Mouse (Mus musculus) urinary bladder, adult 18-20 months (tissue): Measurements from ENCODE around the gene Nid2.
A peak's percentile ranks its signal among the peaks of the same experiment; 100 is the strongest.

Source experiments
- DNase-seq, 2 experiments: peaks; one replicate each; pipeline ENCODE4 v3.0.0; 2022; ENCODE audit warnings: low spot score in 2 of 2, mixed read lengths in 2 of 2

Gene Nid2

DNA sequence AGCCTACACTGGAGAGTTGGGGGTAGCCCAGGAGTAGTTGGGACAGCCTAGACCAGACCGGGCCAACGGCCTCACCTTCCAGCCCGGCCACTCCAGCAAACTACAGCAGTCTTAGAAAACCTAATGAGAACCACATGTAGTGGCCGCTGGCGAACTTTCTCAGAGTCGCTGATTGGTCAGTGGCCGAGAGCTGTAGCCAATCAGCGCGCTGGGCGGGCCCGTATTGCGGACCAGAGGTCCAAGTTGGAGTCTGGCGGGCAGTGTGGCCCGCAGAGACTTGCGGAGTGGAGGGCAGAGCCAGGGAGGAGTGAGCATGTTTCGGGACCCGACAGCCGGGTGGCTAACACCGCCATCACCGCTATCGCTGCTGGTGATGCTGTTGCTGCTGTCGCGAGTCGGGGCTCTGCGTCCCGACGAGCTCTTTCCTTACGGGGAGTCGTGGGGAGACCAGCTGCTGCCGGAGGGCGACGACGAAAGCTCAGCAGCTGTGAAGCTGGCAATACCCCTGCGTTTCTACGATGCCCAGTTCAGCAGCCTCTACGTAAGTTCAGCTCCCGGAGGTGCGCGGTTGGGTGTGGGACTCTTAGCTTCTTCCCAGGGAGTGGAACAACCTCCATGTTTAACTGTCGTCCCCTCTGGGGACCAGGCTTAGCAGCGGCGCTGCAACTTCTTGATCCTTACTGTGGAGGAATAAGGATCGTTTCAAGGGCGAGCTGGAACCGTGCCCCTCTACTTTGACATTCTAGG is at the start of gene Nid2:
Nid2 (plus strand) TSS at position 241 of the 747 bp plus-strand sequence.
- DNase-seq: peak; percentile 67 to 80

- DNase-seq: no peak
Observed at GRCm38 (mm10) chr14:19701546-19701945, 49.5 kb upstream of the Nid2 start.

DNA sequence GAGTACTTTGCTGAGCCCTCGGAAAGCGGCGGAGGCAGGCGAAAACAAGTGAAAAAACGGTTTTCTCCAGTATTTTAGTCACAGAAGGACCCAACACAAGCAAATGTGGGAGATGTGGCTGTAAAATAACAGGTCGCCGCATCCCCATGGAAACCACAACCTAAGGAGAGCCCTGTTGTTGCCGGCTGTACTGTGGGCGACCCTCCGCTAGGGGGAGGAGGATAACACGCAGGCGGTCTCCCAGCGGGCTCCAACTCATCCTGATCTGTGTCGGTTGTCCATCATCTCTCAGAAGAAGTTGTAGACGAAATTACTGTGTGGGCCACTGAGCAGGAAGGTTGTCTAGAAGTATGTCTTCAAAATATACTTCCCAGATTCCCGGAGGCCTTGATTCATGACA is 45.4 kb upstream of the Nid2 start:
- peak; percentile 35 to 52 for DNase-seq

- DNase-seq: peak; percentile 19 to 52
Observed at GRCm38 (mm10) chr14:19706454-19706853, 44.6 kb upstream of the Nid2 start.

- no peak for DNase-seq
Observed at GRCm38 (mm10) chr14:19706997-19707396, 44.1 kb upstream of the Nid2 start.

- no peak for DNase-seq
Observed at GRCm38 (mm10) chr14:19707721-19708507, 43.2 kb upstream of the Nid2 start.

- DNase-seq: no peak
Observed at GRCm38 (mm10) chr14:19709161-19709560, 41.9 kb upstream of the Nid2 start.

DNA sequence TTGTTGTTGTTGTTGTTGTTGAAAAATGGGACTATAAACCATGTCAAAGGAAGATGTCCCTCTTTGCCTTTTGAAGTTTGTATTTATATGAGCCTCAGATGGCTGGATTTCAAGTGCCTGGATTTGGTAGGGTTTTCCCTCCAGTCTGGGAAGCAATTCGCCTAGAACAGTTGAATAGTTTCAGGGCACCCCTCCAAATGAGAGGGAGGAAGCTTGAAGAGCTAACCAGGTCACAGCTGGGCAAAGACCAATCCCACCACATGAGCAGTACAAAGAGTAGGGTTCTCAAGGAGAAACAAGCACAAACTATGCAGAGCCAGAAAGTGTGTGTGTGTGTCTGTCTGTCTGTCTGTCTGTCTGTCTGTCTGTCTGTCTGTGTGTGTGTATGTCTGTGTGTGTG is 39.3 kb upstream of the Nid2 start:
- DNase-seq: no peak

DNA sequence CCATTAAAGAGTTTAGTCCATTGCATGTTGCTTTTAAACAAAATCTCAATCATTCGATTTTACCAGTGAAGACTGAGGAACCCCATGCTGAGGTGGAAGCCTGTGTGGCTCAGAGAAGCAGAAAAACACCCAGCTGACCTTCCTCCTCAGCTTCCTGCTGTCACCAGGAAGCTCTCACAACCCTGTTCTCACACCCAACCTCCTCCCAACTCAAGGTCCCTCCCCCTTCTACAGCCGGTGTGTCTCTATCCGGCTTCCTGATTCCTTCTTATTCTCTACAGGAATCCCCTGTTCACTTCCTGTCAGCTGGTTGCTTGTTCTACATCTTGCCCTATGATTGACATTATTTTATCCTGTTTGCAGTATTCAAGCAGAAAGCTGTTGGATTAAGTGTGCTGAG is 38.0 kb upstream of the Nid2 start:
- DNase-seq: no peak

- no peak for DNase-seq
Observed at GRCm38 (mm10) chr14:19719077-19719476, 32.0 kb upstream of the Nid2 start.

- no peak for DNase-seq
Observed at GRCm38 (mm10) chr14:19720044-19720611, 30.9 kb upstream of the Nid2 start.

DNA sequence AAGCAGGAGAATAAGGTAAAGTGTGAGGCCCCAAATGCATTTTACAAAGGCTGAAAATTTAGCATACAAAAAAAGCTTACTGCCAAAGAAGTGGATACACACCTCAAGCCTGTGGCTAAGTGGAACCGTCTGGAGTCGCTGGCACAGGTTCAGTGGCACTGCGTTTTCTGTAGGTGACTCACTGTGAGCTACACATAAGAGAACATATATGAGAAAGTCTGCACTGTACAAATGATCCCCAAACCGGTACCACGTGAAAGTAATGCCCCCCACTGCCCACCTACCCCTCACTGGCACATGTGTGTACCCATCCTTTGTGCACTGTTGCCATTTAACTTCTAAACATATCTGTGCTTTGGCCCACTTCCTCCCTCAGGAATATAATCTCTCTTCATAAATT is 22.8 kb upstream of the Nid2 start:
- no peak for DNase-seq

- DNase-seq: no peak
Observed at GRCm38 (mm10) chr14:19728737-19729136, 22.3 kb upstream of the Nid2 start.

DNA sequence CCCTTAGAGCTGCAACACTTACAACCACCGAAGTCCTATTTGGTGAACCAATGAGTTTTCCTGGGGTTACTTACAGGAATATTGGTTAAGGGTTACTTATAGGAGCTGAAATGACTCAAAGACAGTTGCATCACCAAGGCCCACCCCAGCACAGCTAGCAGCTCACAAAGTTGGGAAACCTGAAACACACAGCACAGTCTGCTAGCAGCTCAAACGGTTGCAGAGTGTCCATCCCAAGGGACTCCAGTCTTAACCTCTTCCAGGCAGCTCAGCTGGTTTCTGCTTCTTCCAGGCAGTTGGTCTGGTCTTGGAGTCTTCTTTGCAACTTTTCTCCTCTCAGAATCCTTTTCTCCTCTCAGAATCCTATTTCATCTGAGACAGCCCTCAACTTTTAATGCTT is 19.0 kb upstream of the Nid2 start:
- no peak for DNase-seq

DNA sequence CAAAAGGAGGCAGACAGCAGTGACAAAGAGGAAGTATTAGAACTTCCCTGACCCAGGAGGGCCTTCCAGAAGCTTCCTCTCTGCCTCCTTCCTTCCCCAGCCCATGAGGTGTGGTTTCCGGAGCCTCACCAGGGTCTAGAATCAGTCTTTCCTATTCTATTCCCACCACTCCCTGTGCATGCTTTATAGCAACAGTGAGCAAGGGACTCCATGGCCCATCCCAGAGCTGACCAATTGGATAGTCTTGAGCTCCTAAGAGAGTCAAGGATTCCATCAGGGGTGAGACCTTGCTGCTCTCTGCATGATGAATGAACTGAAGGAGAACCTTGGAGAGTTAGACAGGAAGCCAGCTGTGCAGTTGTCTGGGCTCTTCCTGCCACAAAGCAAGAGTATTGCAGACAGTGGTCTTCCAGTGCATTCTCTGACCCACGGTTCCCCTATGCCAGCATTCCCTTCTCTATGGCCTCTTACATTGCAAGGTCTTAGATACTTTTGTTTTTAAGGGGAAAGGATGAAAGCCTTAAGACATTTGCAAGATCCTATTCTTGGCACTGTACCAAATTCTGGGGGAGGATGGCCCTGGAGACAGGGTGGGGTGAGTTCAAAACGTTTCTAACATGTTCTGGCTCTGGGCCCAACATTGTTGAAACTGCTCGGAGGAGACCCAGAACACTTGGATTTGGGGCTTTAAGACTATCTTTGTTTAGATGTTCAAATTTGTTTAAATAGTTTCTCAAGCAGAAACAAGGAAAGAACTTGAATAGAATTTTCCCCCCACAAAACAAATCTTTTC is 17.4 kb upstream of the Nid2 start:
- peak in 1 of 2 experiments; percentile 38 for DNase-seq

DNA sequence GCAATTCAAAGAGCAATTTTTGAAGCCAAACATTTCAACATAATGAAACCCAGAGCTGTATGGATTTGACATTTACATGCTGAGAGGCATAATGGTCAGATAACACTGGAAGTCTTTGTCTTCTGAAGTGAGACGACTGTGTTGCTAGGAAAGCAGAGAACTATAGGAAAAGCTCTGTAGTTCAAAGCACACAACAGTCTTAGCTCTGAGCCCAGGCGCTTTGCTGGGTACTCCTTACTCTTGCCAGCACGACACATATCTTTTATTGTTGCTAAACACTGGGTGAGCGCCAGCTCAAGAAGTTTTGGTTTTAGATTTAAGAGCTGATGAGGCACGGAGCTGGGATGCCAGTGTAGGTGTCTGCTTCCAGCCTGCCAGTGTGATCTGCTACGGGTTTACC is 15.8 kb upstream of the Nid2 start:
- DNase-seq: no peak

- no peak for DNase-seq
Observed at GRCm38 (mm10) chr14:19737568-19737967, 13.5 kb upstream of the Nid2 start.

GRCm38 (mm10) chr14:19738094-19738843 is 12.8 kb upstream of the Nid2 start:
- no peak for DNase-seq

GRCm38 (mm10) chr14:19739416-19740146 is 11.5 kb upstream of the Nid2 start:
- DNase-seq: no peak

GRCm38 (mm10) chr14:19740147-19740738 is 10.8 kb upstream of the Nid2 start:
- no peak for DNase-seq
